Mouse (Mus musculus) fibroblast of lung, adult 2 months (primary cell): Measurements from ENCODE around the gene Slc29a2.

Experiments used
- DNase-seq: peaks from one replicate; pipeline ENCODE4 v3.0.0-alpha.2; 2011; ENCODE audit warnings: low read depth

Slc29a2 gene

GRCm38 (mm10) chr19:5032686-5033085 lies 9.0 kb downstream of the Slc29a2 start:
- DNase-seq = no peak

- no peak for DNase-seq
These were observed 12.9 kb downstream of the Slc29a2 start for GRCm38 (mm10) chr19:5036577-5036976.

GRCm38 (mm10) chr19:5037678-5038571 lies 14.3 kb downstream of the Slc29a2 start:
- no peak for DNase-seq

GRCm38 (mm10) chr19:5038709-5039156 lies 15.1 kb downstream of the Slc29a2 start, which contains the start of the genes B4gat1 and AC124502.3:
Gene B4gat1 (plus strand): TSS chr19:5038826.
Gene AC124502.3 (plus strand): TSS chr19:5038891.
- no peak for DNase-seq

- no peak for DNase-seq
These were observed 15.8 kb downstream of the Slc29a2 start for GRCm38 (mm10) chr19:5039301-5040114.

- no peak for DNase-seq
These were observed 17.3 kb downstream of the Slc29a2 start, which contains the start of gene Brms1 for GRCm38 (mm10) chr19:5040862-5041523. Gene Brms1 (plus strand): TSS chr19:5041354.

GRCm38 (mm10) chr19:5041588-5041987 lies 17.9 kb downstream of the Slc29a2 start:
- DNase-seq = no peak

- no peak for DNase-seq
These were observed 21.9 kb downstream of the Slc29a2 start for GRCm38 (mm10) chr19:5045531-5045930.

GRCm38 (mm10) chr19:5048138-5049056 lies 24.7 kb downstream of the Slc29a2 start:
- DNase-seq = no peak

- DNase-seq = no peak
These were observed 25.7 kb downstream of the Slc29a2 start for GRCm38 (mm10) chr19:5049325-5049724.

- DNase-seq = no peak
These were observed 26.6 kb downstream of the Slc29a2 start, which contains the start of gene Rin1 for GRCm38 (mm10) chr19:5050047-5050905. Gene Rin1 (plus strand): TSS chr19:5050481.

GRCm38 (mm10) chr19:5051031-5051430 lies 27.4 kb downstream of the Slc29a2 start:
- DNase-seq = no peak

GRCm38 (mm10) chr19:5051515-5051914 lies 27.9 kb downstream of the Slc29a2 start:
- DNase-seq = no peak

GRCm38 (mm10) chr19:5052166-5052822 lies 28.6 kb downstream of the Slc29a2 start:
- no peak for DNase-seq

GRCm38 (mm10) chr19:5052853-5053252 lies 29.2 kb downstream of the Slc29a2 start:
- no peak for DNase-seq

GRCm38 (mm10) chr19:5053909-5054308 lies 30.2 kb downstream of the Slc29a2 start:
- DNase-seq = no peak

- DNase-seq = no peak
These were observed 32.6 kb downstream of the Slc29a2 start for GRCm38 (mm10) chr19:5056251-5056650.

- DNase-seq = no peak
These were observed 34.5 kb downstream of the Slc29a2 start for GRCm38 (mm10) chr19:5057876-5058775.
